Mouse (Mus musculus) megakaryocyte, embryonic 14.5 days (primary cell): ENCODE data around the gene Gprin1. TPM values are rescaled to one million over a fixed set of nuclear protein-coding genes. Genes with fewer than 3 reads are reported as not detected.

ENCODE experiments used
- H3K27me3 ChIP-seq: replicated peaks from 2 replicates; pipeline ENCODE3; 2012; ENCODE audit warnings: inconsistent platforms
- H3K36me3 ChIP-seq: replicated peaks from 2 replicates; pipeline ENCODE3; 2012; ENCODE audit warnings: low read length, inconsistent platforms, mixed read lengths
- H3K4me1 ChIP-seq: 2 replicates; pipeline ENCODE4 v1.6.1; 2012; ENCODE audit warnings: inconsistent platforms
- H3K4me3 ChIP-seq: replicated peaks from 2 replicates; pipeline ENCODE3; 2012; ENCODE audit warnings: moderate library complexity, mild to moderate bottlenecking, inconsistent platforms
- H3K9me3 ChIP-seq: 2 replicates; pipeline ENCODE4 v1.6.1; 2012; ENCODE audit warnings: inconsistent platforms
- FLI1 ChIP-seq: IDR thresholded peaks from 2 replicates; pipeline ENCODE4 v1.6.1; 2012; ENCODE audit warnings: low read length, inconsistent platforms, mixed read lengths
- GATA1 ChIP-seq: IDR thresholded peaks from 3 replicates; pipeline ENCODE4 v1.6.1; 2012; ENCODE audit warnings: mixed read lengths, low read length, inconsistent platforms, borderline replicate concordance
- polyA plus RNA-seq: library from polyadenylated mRNA; stranded (reverse); fragments of >175 nt; gene quantifications from 2 replicates; pipeline ENCODE4 v1.2.3, GENCODE M21; 2012; ENCODE audit warnings: low replicate concordance; ENCODE audit not compliant: insufficient read depth

Gene Gprin1
- not detected in 2 replicates for polyA plus RNA-seq

DNA sequence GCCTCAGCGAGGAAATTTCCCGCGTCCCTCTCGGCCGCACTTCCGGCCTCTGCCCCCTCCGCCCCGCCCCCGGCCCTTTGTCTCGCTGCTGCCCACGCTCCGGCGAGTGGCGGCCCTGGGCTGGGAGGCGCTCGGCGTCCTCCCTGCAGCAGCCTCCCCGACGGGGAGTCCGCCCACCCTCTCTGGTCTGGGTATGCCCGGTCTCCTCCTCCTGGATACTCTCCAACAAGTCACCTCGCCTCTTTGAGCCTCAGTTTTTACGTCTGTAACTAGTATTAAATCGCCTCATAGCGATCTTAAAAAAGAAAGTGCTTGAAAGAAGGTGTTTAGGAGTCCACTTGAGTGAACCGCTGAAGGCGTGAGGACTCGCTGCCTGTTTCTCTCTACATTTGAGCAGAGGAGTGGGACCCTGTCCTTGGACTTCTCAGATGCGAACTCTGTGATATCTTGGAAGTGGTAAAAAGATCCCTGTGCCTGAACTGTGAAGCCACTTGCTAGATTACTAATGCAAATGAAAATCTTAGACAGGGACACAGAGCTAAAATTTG is at the start of gene Gprin1:
Gene Gprin1, minus strand, starts transcription at position 11 of the 548 bp plus-strand sequence.
- H3K9me3 ChIP-seq = peaks cover 22% of the 10 kb centered on the region
- H3K4me3 ChIP-seq = peak within 1 kb of the TSS; percentile 80
- peaks cover 86% of the 10 kb centered on the region for H3K27me3 ChIP-seq
- H3K4me1 ChIP-seq = peaks cover 8% of the 10 kb centered on the region
- TF ChIP-seq FLI1 = no peak
- TF ChIP-seq GATA1 = no peak
- H3K36me3 ChIP-seq = no peaks in the 10 kb centered on the region

DNA sequence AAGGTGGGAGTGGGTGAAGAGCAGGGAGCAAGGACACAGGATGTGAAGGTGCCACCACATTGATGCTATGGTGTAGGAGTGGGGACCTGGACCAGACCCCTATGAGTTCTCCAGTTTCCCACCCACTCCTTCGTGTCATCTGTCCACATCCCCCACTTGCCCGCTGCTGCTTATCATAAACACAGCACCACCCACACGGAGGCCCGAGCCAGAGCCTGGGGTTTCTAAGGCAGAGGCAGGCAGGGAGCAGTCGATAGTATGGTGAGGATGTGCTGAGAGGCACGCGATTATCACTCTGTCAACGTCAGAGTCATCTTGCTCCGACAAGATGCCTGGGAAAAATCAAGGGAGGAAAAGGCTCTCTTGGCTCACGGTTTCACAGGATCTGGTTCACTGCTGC is 49.1 kb upstream of the Gprin1 start:
- Histone ChIP-seq H3K4me3 (no peak overlapping the region), H3K4me1 (peaks cover 8% of the 10 kb centered on the region; the same call in 1 of the 2 replicates), H3K27me3 (peaks cover 61% of the 10 kb centered on the region), H3K9me3 (peaks cover 5% of the 10 kb centered on the region), H3K36me3 (no peaks in the 10 kb centered on the region)
- no peak for TF ChIP-seq FLI1
- no peak for TF ChIP-seq GATA1

DNA sequence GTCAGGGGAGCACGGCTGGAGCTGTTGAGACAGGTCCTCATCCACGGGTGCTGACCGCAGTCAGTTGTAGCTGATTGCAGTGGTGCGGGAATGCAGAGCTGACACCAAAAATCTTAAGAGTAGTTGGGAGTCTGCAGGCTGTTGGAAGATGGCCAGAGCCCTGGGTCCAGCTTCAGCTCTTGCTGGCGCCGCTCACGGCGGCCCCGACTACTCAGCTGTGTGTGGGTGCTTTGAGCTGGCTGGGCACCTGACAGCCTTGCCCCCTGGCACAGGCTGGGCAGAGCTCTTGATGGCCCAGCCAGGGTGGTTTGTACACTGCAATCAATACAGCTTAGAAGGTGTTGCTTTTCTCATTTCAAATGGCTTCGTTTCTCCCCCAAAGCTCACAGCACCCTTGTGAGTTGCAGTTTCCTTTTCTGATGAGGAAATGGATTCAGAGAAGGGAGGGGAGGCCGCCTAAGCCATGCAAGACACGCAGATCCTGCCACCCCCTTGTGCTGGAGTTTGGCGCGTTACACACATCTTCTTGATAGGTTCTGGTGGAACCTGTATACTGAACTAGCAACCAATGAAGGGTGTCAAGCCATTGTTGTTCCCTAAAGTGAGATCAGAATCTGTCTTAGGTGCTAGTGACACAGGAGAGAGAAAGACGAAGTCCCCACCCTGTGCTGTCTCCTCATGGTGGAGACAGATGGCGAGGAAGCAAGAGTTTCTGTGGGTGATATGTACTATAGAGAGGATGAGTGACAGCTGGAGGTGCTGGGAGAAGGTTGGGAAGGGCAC is 48.4 kb upstream of the Gprin1 start:
- peaks cover 11% of the 10 kb centered on the region for H3K9me3 ChIP-seq
- no peaks in the 10 kb centered on the region for H3K36me3 ChIP-seq
- H3K4me3 ChIP-seq = no peak overlapping the region
- TF ChIP-seq FLI1 (no peak), GATA1 (no peak)
- H3K4me1 ChIP-seq = peaks cover 8% of the 10 kb centered on the region; the same call in 1 of the 2 replicates
- peaks cover 63% of the 10 kb centered on the region for H3K27me3 ChIP-seq

DNA sequence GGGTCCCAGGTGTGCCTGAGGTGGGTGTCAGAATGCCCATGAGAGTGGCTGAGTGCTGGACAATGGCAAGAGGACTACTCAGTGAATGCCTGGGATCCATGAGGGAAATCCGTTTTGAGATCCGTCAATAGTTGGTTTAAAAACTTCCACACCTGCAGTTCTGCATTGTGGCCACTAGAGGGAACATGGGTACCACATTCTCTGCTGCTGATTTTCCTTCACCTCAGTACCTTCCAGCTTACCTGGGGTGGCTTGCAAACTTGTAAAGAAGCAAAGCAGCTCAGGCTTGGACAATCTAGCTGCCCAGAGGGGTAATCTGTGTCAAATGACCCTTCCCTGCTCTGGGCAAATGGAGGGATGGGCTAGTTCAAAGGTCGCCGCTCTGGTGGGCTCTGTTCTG is 47.7 kb upstream of the Gprin1 start:
- H3K9me3 ChIP-seq = peaks cover 11% of the 10 kb centered on the region
- H3K27me3 ChIP-seq = peaks cover 65% of the 10 kb centered on the region
- no peak for TF ChIP-seq FLI1
- TF ChIP-seq GATA1 = no peak
- peaks cover 12% of the 10 kb centered on the region; the same call in 1 of the 2 replicates for H3K4me1 ChIP-seq
- H3K36me3 ChIP-seq = no peaks in the 10 kb centered on the region
- no peak overlapping the region for H3K4me3 ChIP-seq

DNA sequence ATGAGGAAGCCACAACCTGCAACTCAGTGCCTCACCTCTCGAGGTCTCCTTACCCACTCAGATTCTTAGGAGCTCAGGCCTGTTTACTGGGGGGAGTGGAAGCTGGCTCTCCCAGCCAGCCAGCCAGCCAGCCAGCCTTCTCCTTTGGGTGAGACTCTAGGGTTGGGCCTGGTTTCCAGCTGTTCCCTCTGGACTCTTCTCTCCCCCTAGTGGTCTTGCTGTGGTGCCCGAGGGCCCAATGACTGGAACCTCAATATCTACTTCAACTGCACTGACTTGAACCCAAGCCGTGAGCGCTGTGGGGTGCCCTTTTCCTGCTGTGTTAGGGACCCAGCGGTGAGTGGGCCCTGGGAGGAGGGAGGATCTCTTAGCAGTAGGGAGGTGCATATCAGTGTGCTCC is 45.2 kb upstream of the Gprin1 start:
- Histone ChIP-seq H3K4me3 (no peak overlapping the region), H3K36me3 (no peaks in the 10 kb centered on the region), H3K9me3 (peaks cover 14% of the 10 kb centered on the region), H3K27me3 (peaks cover 77% of the 10 kb centered on the region), H3K4me1 (peaks cover 16% of the 10 kb centered on the region)
- TF ChIP-seq FLI1 (no peak), GATA1 (no peak)

DNA sequence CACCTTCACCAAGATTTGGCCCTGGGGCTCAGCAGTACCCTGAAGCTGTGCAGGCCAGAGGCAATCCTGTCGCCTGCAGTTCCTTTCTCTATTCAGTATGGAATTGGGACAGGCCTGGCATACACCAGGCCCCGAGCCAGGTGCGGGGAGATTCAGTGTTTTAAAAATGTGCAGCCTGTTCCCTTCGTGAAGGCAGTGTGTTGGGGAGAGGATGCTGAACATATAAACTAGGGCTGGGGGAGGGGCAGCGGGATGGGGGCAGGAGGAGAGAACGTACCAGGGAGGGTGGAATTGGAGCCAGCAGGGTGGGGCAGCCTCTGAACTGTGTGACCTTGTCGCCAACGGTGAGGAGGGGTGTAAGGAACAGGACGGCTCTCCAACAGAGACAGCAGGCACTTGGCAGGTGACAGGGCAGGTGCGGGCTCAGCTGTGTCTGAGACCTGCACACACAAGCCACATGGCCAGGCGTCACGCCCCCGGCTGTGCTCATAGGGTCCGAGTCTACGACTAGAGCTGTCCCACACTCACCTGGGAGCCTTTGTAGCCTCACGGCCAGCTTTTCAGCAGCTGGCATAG is 44.4 kb upstream of the Gprin1 start:
- Histone ChIP-seq H3K4me3 (no peak overlapping the region), H3K36me3 (no peaks in the 10 kb centered on the region), H3K4me1 (peaks cover 21% of the 10 kb centered on the region), H3K27me3 (peaks cover 83% of the 10 kb centered on the region), H3K9me3 (peaks cover 14% of the 10 kb centered on the region)
- no peak for TF ChIP-seq FLI1
- TF ChIP-seq GATA1 = no peak

DNA sequence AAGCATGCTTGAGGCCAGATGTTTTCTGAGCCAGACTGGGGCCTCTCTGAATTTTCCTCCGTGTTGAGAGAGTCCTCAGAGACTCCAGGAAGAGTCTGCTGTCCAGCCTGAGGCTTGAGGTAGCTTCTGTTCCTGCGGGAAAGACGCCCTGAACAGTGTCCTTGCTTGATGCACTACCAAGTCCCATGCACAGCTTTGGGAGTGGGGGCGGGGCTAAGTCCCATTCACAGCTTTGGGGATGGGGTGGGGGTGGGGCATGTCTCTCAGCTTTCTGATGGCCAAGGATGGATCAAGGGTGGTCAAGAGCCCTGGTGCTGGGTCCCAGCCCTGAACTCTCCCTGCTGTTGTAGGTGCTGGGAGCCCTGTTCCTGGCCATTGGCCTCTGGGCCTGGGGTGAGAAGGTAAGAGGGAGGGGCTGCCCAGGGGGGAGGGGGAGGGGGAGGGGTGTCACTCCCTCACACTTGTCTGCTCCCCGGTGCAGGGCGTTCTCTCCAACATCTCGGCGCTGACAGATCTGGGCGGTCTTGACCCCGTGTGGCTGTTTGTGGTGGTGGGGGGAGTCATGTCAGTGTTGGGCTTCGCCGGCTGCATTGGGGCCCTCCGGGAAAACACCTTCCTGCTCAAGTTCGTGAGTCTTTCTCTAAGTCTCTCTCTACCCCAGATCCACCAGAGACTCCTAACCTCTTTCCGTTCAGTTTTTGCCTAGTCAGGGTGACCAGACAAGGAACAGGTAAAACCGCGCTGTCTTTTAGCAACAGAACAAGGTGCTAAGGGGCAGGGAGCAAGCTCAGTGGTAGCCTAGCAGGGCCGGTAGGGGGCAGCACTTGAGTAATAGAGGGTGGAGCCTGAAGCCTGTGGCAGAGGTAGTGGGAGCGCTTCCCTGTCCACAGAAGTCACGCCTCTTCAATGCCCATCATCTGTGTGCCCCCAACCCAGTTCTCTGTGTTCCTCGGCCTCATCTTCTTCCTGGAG is 42.9 kb upstream of the Gprin1 start:
- peaks cover 77% of the 10 kb centered on the region for H3K27me3 ChIP-seq
- peaks cover 14% of the 10 kb centered on the region for H3K9me3 ChIP-seq
- no peaks in the 10 kb centered on the region for H3K36me3 ChIP-seq
- peaks cover 20% of the 10 kb centered on the region for H3K4me1 ChIP-seq
- no peak overlapping the region for H3K4me3 ChIP-seq
- no peak for TF ChIP-seq FLI1
- no peak for TF ChIP-seq GATA1

DNA sequence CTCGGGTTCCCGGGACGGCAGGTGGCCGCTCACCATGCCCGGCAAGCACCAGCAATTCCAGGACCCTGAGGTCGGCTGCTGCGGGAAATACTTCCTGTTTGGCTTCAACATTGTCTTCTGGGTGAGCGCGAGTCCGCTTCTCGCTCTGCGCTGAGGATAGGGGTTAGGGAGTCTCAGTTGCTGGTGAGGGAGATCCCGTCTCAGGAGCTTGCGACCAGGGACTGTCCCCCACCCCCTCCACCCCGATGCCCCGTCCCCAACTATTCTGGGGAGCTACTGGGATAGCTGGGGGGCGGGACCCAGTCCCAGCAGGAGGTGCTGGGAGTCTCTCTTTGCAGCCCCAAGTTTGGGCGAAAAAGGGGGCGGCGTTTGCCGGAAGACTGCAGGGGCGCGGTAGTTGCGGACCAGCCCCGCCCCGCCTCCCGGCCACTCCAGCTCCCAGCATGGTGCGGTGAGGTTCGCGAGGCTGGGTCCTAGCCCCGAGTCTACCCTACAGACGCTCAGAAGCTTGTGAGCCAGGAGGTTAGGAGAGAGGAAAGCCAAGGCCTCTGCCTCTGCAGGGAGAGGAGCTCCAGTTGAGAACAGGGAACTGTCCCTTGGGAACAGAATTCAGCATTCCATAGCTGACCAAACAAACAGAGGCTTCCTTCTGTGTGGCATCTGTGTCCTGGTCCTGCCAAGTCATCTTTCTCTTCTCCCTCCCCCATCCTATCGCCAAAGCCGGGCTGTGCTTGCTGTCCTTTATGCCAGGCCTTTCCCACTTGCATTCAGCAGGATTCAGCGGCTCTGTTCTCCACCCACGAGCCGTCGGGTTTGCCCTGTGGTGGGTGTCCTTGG is 40.1 kb upstream of the Gprin1 start:
- TF ChIP-seq FLI1 (no peak), GATA1 (no peak)
- H3K27me3 ChIP-seq = peaks cover 70% of the 10 kb centered on the region

More for the DNA sequence above, 40.1 kb upstream of the Gprin1 start:
- Histone ChIP-seq H3K4me1 (peaks cover 20% of the 10 kb centered on the region), H3K9me3 (peaks cover 14% of the 10 kb centered on the region), H3K36me3 (no peaks in the 10 kb centered on the region), H3K4me3 (peak overlapping the region; percentile 91)
